Mouse (Mus musculus): Measurements from ENCODE around the gene Vwa3b. TPM values are rescaled to one million over a fixed set of nuclear protein-coding genes. Genes with fewer than 3 reads are reported as not detected.

Vwa3b gene
- polyA plus RNA-seq, 1 experiment from 2014 or later, result 0.99 TPM

DNA sequence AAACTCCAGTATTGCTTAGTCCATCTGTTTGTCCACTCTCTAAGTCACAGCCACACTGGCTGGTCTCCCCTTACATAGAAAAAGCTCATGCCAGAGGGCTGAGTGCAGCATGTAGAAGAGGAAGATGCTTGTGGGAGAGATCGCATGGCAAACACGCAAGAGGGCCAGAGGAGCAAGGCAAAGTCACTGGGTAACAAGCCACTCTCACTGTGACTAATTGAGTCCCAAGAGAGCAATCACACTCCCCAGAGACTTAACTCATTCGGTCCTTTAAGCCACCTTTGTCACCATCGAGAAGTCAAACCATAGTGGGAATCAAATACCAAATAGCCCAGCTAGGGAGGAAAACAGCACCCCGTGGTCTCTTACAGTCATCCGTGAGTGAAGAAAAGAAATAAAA, 38.2 kb upstream of the Vwa3b start:
- no peak overlapping the region for H3K4me2 ChIP-seq (ENCODE audit: low read length)
- 80% methylated on average over 6 of the region's 6 CpGs for WGBS
- no peaks in the 10 kb centered on the region for H3K36me3 ChIP-seq (ENCODE audit: control insufficient read depth, insufficient read depth, low read length)
- H3K27ac ChIP-seq (ENCODE audit: low read length), result no peak overlapping the region
- no peak overlapping the region for H3K9ac ChIP-seq (ENCODE audit: low read depth, low read length)
- no peaks in the 10 kb centered on the region for H3K27me3 ChIP-seq (ENCODE audit: control insufficient read depth, insufficient read depth, low read depth, low read length)
- no peak for ATAC-seq
- H3K4me1 ChIP-seq (ENCODE audit: control insufficient read depth, insufficient read depth, low read length), result no peaks in the 10 kb centered on the region
- no peak overlapping the region for H3K4me3 ChIP-seq (ENCODE audit: low read depth, low read length)
- H3K9me3 ChIP-seq (replicated peaks; ENCODE audit: control insufficient read depth, low read length, poor library complexity, severe bottlenecking), result no peaks in the 10 kb centered on the region

DNA sequence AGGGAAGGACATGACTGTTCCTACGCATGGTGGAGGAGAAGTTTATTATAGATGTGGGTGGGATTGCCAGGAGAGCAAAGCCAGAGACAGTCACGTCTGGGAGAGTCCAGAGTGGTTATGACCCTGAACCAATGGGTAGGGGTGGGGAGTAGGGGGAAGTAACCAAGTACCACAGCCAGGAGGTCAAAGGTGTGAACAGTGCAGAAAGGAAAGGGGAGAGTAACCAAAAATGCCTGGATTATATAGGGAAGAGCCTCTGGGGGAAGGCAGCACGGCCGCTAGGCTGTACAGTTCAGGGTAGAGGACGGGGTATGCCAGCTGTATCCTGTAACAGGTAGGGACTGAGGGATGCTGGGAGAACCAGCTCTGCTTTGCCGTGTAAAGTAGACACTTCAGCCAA, 37.8 kb upstream of the Vwa3b start:
- Histone ChIP-seq H3K4me1 (ENCODE audit: control insufficient read depth, insufficient read depth, low read length) (no peaks in the 10 kb centered on the region), H3K4me3 (ENCODE audit: low read depth, low read length) (no peak overlapping the region), H3K27ac (ENCODE audit: low read length) (no peak overlapping the region), H3K36me3 (ENCODE audit: control insufficient read depth, insufficient read depth, low read length) (no peaks in the 10 kb centered on the region), H3K9me3 (replicated peaks; ENCODE audit: control insufficient read depth, low read length, poor library complexity, severe bottlenecking) (no peaks in the 10 kb centered on the region), H3K9ac (ENCODE audit: low read depth, low read length) (no peak overlapping the region), H3K27me3 (ENCODE audit: control insufficient read depth, insufficient read depth, low read depth, low read length) (no peaks in the 10 kb centered on the region), H3K4me2 (ENCODE audit: low read length) (no peak overlapping the region)
- ATAC-seq, result no peak
- WGBS, result 92% methylated on average over 6 of the region's 6 CpGs

DNA sequence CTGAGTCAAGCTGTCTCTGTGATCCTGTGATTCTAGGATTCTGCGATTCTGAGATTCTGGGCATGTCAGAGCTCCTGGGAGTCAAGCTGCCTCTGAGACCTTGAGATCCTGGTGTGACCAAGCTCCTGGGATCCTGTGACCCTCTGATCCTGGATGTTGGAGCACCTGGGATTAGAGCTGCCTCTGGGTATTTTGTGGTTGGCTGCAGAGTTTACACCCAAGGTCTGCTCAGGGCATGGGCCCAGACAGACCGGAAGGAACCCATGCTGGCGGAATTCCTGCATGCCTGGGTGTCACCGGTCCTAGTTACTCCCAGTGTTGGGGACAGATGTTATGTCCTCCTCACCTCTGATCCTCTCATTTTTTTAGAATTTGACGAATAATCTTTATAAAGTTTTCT, 32.1 kb upstream of the Vwa3b start:
- Histone ChIP-seq H3K9me3 (replicated peaks; ENCODE audit: control insufficient read depth, low read length, poor library complexity, severe bottlenecking) (no peaks in the 10 kb centered on the region), H3K27ac (ENCODE audit: low read length) (no peak overlapping the region), H3K36me3 (ENCODE audit: control insufficient read depth, insufficient read depth, low read length) (no peaks in the 10 kb centered on the region), H3K9ac (ENCODE audit: low read depth, low read length) (no peak overlapping the region), H3K4me1 (ENCODE audit: control insufficient read depth, insufficient read depth, low read length) (no peaks in the 10 kb centered on the region), H3K4me2 (ENCODE audit: low read length) (no peak overlapping the region), H3K4me3 (ENCODE audit: low read depth, low read length) (no peak overlapping the region), H3K27me3 (ENCODE audit: control insufficient read depth, insufficient read depth, low read depth, low read length) (no peaks in the 10 kb centered on the region)
- no peak for ATAC-seq
- 94% methylated on average over 5 of the region's 5 CpGs for WGBS

DNA sequence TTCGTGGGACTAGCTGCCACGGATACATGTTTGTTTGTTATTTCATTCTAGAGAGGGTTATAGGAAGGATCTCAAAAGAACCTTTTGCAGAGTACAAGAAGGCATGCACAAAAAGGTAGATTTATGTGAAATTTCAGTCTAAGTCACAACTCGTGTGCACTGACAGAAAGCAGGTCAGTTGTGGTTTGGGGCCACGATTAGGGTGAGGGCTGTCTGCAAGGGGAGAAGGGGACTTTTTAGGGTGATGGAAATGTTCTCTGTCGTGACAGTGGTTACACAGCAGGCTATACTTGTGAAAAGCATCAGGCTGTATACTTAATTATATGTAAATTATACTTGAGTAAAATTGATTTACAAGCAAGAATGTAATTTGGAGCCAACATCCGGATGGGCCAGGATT, 30.6 kb upstream of the Vwa3b start:
- WGBS, result 75% methylated on average over 6 of the region's 6 CpGs
- H3K4me2 ChIP-seq (ENCODE audit: low read length), result no peak overlapping the region

DNA sequence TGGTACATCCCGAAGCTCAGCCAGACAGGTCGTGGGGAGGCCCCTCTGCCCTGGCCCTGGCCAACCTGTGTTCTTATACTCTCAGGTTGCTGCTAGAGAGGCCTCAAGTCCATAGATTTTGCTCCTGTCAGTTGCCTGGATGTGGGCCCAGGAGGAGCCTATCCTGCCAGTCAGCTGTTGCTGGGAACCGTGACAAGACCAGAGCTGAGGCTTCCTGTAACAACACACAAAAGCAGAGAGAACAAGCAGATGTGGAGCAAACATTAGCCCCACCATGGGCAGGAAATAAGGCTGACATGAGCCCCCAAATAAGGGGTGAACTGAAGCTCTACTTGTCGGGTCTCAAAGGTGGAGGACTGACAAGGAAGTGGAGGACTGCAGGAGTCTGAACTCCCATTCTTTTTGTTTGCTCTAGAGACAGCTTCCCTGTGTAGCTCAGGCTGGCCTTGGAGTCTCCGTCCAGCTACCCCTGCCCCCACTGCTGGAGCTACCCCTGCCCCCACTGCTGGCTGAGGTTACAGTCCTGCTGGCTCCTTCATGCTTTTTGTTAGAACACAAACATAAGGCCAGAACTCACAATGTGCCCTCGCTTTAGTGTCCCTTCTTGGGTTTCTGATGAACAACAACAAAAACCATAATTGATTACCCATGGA, 29.7 kb upstream of the Vwa3b start:
- WGBS, result 61% methylated on average over 6 of the region's 6 CpGs
- no peak for ATAC-seq

More for the DNA sequence above, 30.6 kb upstream of the Vwa3b start:
- no peaks in the 10 kb centered on the region for H3K9me3 ChIP-seq (replicated peaks; ENCODE audit: control insufficient read depth, low read length, poor library complexity, severe bottlenecking)
- no peaks in the 10 kb centered on the region for H3K4me1 ChIP-seq (ENCODE audit: control insufficient read depth, insufficient read depth, low read length)
- no peak overlapping the region for H3K9ac ChIP-seq (ENCODE audit: low read depth, low read length)
- no peaks in the 10 kb centered on the region for H3K36me3 ChIP-seq (ENCODE audit: control insufficient read depth, insufficient read depth, low read length)
- no peak overlapping the region for H3K27ac ChIP-seq (ENCODE audit: low read length)
- H3K4me3 ChIP-seq (ENCODE audit: low read depth, low read length), result no peak overlapping the region
- H3K27me3 ChIP-seq (ENCODE audit: control insufficient read depth, insufficient read depth, low read depth, low read length), result no peaks in the 10 kb centered on the region
- ATAC-seq, result no peak

DNA sequence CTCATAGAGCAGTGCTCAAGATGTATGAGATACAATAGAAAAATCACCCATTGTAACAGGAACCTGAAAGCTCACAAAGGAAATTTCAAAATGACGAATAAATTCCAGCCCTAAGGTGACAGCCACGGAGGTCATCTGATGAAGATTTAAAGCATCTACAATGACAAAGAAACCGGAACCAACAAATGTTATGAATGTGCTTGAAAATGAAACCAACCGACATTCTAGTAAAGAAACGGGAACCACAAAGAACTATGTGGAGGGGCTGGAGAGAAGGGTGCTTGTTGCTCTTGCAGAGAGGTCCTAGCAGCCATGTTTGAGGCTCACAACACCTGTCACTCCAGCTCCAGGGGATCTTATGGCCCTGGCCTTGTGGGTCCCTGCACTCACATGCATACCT, 26.1 kb upstream of the Vwa3b start:
- no peaks in the 10 kb centered on the region for H3K27me3 ChIP-seq (ENCODE audit: control insufficient read depth, insufficient read depth, low read depth, low read length)
- no peaks in the 10 kb centered on the region for H3K36me3 ChIP-seq (ENCODE audit: control insufficient read depth, insufficient read depth, low read length)
- H3K9ac ChIP-seq (ENCODE audit: low read depth, low read length), result no peak overlapping the region
- H3K4me1 ChIP-seq (ENCODE audit: control insufficient read depth, insufficient read depth, low read length), result no peaks in the 10 kb centered on the region
- no peak for ATAC-seq
- H3K27ac ChIP-seq (ENCODE audit: low read length), result no peak overlapping the region
- H3K4me3 ChIP-seq (ENCODE audit: low read depth, low read length), result no peak overlapping the region
- no peaks in the 10 kb centered on the region for H3K9me3 ChIP-seq (replicated peaks; ENCODE audit: control insufficient read depth, low read length, poor library complexity, severe bottlenecking)
- no peak overlapping the region for H3K4me2 ChIP-seq (ENCODE audit: low read length)
- 59% methylated on average over 5 of the region's 5 CpGs for WGBS

More for the DNA sequence above, 29.7 kb upstream of the Vwa3b start:
- Histone ChIP-seq H3K9me3 (replicated peaks; ENCODE audit: control insufficient read depth, low read length, poor library complexity, severe bottlenecking) (no peaks in the 10 kb centered on the region), H3K4me1 (ENCODE audit: control insufficient read depth, insufficient read depth, low read length) (no peaks in the 10 kb centered on the region), H3K4me2 (ENCODE audit: low read length) (no peak overlapping the region), H3K27me3 (ENCODE audit: control insufficient read depth, insufficient read depth, low read depth, low read length) (no peaks in the 10 kb centered on the region), H3K4me3 (ENCODE audit: low read depth, low read length) (no peak overlapping the region), H3K9ac (ENCODE audit: low read depth, low read length) (no peak overlapping the region), H3K36me3 (ENCODE audit: control insufficient read depth, insufficient read depth, low read length) (no peaks in the 10 kb centered on the region), H3K27ac (ENCODE audit: low read length) (no peak overlapping the region)

DNA sequence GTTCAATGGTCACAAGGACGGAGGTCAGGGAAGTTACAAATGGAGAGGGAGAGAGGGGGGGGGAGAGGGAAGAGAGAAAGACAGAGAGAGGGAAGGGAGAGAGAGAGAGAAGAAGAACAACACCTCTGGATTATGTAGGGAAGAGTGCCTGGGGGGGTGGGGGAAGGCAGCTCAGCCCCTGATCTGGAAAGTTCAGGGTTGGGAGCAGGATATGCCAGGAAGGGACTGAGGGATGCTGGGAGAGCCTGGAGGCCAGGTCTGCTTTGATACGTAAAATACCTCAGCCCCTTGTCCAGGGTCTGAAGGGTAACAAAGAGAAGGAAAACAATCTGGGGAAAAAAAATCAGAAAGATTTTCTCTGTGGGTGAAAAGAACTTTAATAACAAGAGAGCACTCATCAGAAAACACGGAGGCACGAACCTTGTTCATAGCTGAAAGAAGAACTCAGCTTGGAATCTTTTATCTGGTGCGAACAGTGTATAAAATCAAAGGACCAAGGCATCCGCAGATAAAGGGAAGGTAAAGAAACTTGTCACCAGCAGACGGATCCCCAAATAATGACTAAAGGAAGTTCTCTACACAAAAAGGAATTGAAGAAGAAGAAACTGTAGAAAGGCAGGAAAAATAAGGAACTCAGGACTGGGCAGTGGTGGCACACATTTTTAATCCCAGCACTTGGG, 24.6 kb upstream of the Vwa3b start:
- Histone ChIP-seq H3K4me3 (ENCODE audit: low read depth, low read length) (no peak overlapping the region), H3K27ac (ENCODE audit: low read length) (no peak overlapping the region), H3K4me2 (ENCODE audit: low read length) (no peak overlapping the region), H3K9ac (ENCODE audit: low read depth, low read length) (no peak overlapping the region), H3K27me3 (ENCODE audit: control insufficient read depth, insufficient read depth, low read depth, low read length) (no peaks in the 10 kb centered on the region), H3K4me1 (ENCODE audit: control insufficient read depth, insufficient read depth, low read length) (no peaks in the 10 kb centered on the region), H3K9me3 (replicated peaks; ENCODE audit: control insufficient read depth, low read length, poor library complexity, severe bottlenecking) (no peaks in the 10 kb centered on the region), H3K36me3 (ENCODE audit: control insufficient read depth, insufficient read depth, low read length) (no peaks in the 10 kb centered on the region)
- no peak for ATAC-seq
- WGBS, result 21% methylated on average over 7 of the region's 7 CpGs

DNA sequence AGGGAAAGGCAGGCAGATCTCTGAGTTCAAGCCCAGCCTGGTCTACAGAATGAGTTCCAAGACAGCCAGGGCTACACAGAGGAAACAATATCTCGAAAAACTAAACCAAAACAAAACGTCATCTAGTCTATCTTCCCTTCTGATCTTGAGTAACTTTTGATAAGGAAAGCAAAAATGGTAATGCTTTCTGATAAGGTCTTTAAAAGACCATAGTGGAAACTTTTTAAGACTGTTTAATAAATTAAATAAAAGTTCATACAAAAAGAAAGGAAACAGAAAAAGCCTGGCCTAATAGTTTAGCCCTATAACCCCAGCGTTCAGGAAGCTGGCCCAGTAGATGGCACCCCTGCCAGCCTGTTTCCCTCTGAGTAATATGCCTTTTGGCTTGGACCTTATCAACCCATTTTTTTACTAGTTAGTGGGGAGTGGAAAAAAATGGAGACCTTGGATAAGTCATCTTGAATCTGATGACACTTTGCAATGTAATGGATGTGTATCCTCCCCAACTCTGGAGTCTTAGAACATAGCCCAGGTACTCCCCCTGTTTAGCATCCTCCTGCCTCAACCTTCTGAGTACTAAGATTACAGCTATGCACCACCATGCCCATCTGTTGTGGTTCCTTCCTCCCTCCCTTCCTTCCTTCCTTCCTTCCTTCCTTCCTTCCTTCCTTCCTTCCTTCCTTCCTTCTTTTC, 23.9 kb upstream of the Vwa3b start:
- Histone ChIP-seq H3K27ac (ENCODE audit: low read length) (no peak overlapping the region), H3K9ac (ENCODE audit: low read depth, low read length) (no peak overlapping the region), H3K4me2 (ENCODE audit: low read length) (no peak overlapping the region), H3K4me3 (ENCODE audit: low read depth, low read length) (no peak overlapping the region), H3K9me3 (replicated peaks; ENCODE audit: control insufficient read depth, low read length, poor library complexity, severe bottlenecking) (no peaks in the 10 kb centered on the region), H3K27me3 (ENCODE audit: control insufficient read depth, insufficient read depth, low read depth, low read length) (no peaks in the 10 kb centered on the region), H3K36me3 (ENCODE audit: control insufficient read depth, insufficient read depth, low read length) (no peaks in the 10 kb centered on the region), H3K4me1 (ENCODE audit: control insufficient read depth, insufficient read depth, low read length) (no peaks in the 10 kb centered on the region)
- ATAC-seq, result no peak
- 78% methylated on average over 3 of the region's 3 CpGs for WGBS

DNA sequence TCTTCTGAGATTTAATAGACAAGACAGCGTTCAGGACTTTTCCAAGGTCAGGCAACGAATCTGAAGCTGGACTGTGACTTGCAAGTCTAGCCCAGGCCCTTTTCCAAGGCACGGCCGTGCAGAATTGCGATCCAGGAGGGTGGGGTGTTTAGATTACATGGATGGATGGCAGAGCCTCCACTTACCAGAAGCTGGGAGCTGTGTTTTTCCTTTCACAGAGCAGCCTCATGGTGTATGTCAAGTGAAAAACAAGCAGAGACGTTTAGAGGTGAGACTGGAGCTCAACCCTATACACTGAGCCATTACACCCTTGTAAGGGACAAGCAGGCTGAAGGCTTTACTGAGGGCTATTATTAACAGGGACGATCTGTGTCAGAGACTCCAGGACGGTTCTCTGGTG, 21.9 kb upstream of the Vwa3b start:
- no peaks in the 10 kb centered on the region for H3K27me3 ChIP-seq (ENCODE audit: control insufficient read depth, insufficient read depth, low read depth, low read length)
- no peaks in the 10 kb centered on the region for H3K4me1 ChIP-seq (ENCODE audit: control insufficient read depth, insufficient read depth, low read length)
- H3K9ac ChIP-seq (ENCODE audit: low read depth, low read length), result no peak overlapping the region
- no peaks in the 10 kb centered on the region for H3K9me3 ChIP-seq (replicated peaks; ENCODE audit: control insufficient read depth, low read length, poor library complexity, severe bottlenecking)
- no peak for ATAC-seq
- no peak overlapping the region for H3K27ac ChIP-seq (ENCODE audit: low read length)
- H3K36me3 ChIP-seq (ENCODE audit: control insufficient read depth, insufficient read depth, low read length), result no peaks in the 10 kb centered on the region
- no peak overlapping the region for H3K4me3 ChIP-seq (ENCODE audit: low read depth, low read length)
- WGBS, result 80% methylated on average over 8 of the region's 8 CpGs
- no peak overlapping the region for H3K4me2 ChIP-seq (ENCODE audit: low read length)

Measured in midbrain, embryonic 16.5 days (tissue).